Mouse (Mus musculus) macrophage (primary cell): ENCODE measurements around the gene Nfe2l1. TPM values are rescaled to one million over a fixed set of nuclear protein-coding genes. Genes with fewer than 3 reads are reported as not detected.

Experiments used
- H3K27ac ChIP-seq: fragments of 350-480 bp; formaldehyde crosslinking; 2 replicates; pipeline ENCODE4 v1.9.0; 2021
- H3K36me3 ChIP-seq: fragments of 350-480 bp; formaldehyde crosslinking; 2 replicates; pipeline ENCODE4 v1.9.0; 2021; ENCODE audit errors: inconsistent target
- H3K4me3 ChIP-seq: fragments of 350-480 bp; formaldehyde crosslinking; 2 replicates; pipeline ENCODE4 v1.9.0; 2021; ENCODE audit errors: inconsistent target
- H3K79me2 ChIP-seq: fragments of 350-480 bp; formaldehyde crosslinking; 2 replicates; pipeline ENCODE4 v1.9.0; 2021; ENCODE audit errors: inconsistent target
- WGBS: methylation state at CpG from one replicate; pipeline ENCODE4 v1.1.7; 2026; ENCODE audit warnings: inconsistent platforms; ENCODE audit not compliant: missing documents; 5-methylcytosine and 5-hydroxymethylcytosine counted together
- polyA plus RNA-seq: library from polyadenylated mRNA; stranded (reverse); fragments of 250-400 nt; gene quantifications from 3 replicates; pipeline ENCODE4 v1.2.4, GENCODE M21; 2018; ENCODE audit warnings: inconsistent platforms

The Nfe2l1 gene
- polyA plus RNA-seq, 1 experiment from 2014 or later: 118 TPM

DNA sequence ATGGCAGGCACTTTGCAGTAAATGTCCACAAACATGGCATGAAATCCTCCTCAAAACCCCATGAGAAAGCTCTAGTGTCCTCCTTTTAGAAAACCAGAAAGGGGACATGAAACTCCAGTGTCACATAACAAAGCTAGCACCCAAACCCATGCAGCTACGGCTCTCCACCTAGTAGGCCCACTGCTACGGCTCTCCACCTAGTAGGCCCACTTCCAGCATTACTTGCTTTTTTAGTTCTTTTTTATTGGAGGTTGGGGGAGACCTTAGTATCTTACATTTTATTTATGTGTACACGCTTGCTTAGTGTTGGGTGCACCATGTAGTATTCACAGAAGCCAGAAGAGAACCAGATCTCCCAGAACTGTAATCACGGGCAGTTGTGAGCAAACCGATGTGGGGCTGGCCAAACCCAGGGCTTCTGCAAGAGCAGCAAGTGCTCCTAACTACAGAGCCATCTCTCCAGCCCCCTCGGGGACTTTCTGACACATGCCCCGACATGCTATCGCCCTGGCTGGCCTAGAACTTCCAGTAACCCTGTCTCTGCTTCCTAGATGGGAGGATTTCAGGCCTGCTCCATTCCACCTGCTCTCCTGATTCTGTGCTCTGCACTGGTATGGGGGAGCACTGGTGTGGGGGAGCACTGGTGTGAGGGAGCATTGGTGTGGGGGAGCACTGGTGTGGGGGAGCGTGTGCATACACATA, 58.3 kb downstream of the Nfe2l1 start:
- Histone ChIP-seq H3K36me3 (peaks cover 55% of the 10 kb centered on the region), H3K27ac (no peak overlapping the region), H3K79me2 (peaks cover 25% of the 10 kb centered on the region), H3K4me3 (no peak overlapping the region)
- WGBS: 100% methylated on average over 6 of the region's 9 CpGs

DNA sequence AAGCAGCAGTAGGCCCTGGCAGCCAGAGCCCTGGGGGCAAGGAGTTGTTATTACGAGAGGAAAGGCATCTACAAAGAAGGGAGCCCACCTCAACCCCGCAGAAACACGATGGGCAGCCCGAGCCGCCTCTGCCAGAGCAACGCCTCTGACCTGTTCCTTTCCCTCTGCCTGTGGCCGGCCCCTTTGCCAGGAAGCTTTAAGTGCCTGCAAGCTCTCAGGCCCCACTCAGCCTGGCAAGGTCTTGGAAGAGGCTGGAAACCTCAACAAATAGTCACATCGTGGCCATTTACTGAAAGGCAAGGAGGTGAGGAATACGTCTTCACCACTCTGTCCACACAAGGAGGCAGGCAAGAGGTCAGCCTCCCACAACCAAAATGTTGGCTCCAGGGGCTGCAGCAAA, 61.5 kb downstream of the Nfe2l1 start:
- H3K4me3 ChIP-seq: no peak overlapping the region
- peaks cover 53% of the 10 kb centered on the region for H3K36me3 ChIP-seq
- WGBS: 88% methylated on average over 9 of the region's 9 CpGs
- no peak overlapping the region for H3K27ac ChIP-seq
- H3K79me2 ChIP-seq: no peaks in the 10 kb centered on the region

Other genes starting within 250 kb of the Nfe2l1 start
- 14.2 to 28.6 TPM (median 20.6 TPM) in 3 replicates for gene Snx11, start 52.4 kb downstream of the Nfe2l1 start, polyA plus RNA-seq
- 40.5 to 73.7 TPM (median 45.0 TPM) in 3 replicates for gene Cbx1, start 40.8 kb downstream of the Nfe2l1 start, polyA plus RNA-seq
- gene Copz2, start 19.9 kb upstream of the Nfe2l1 start, polyA plus RNA-seq: 11.9 to 23.0 TPM (median 16.0 TPM) in 3 replicates
- 15.0 to 17.0 TPM (median 16.0 TPM) in 3 replicates for gene Cdk5rap3, start 86.5 kb upstream of the Nfe2l1 start, polyA plus RNA-seq
- gene Prr15l, start 98.1 kb upstream of the Nfe2l1 start, polyA plus RNA-seq: 0.19 TPM in 1 of 3 replicates, not detected in the others
- 15.4 to 17.0 TPM (median 15.6 TPM) in 3 replicates for gene Pnpo, start 114.0 kb upstream of the Nfe2l1 start, polyA plus RNA-seq
- gene Sp2, start 153.0 kb upstream of the Nfe2l1 start, polyA plus RNA-seq: 10.9 to 20.7 TPM (median 12.1 TPM) in 3 replicates
- 0.09 TPM in 1 of 3 replicates, not detected in the others for gene Sp6, start 183.4 kb upstream of the Nfe2l1 start, polyA plus RNA-seq
- gene Scrn2, start 200.0 kb upstream of the Nfe2l1 start, polyA plus RNA-seq: 0.57 to 3.6 TPM (median 1.3 TPM) in 3 replicates
- 0.17 TPM in 1 of 3 replicates, not detected in the others for gene Lrrc46, start 211.4 kb upstream of the Nfe2l1 start, polyA plus RNA-seq
- gene Mrpl10, start 211.6 kb upstream of the Nfe2l1 start, polyA plus RNA-seq: 25.6 to 38.5 TPM (median 31.8 TPM) in 3 replicates
- 6.4 to 9.7 TPM (median 9.5 TPM) in 3 replicates for gene Osbpl7, start 220.7 kb upstream of the Nfe2l1 start, polyA plus RNA-seq